Mouse (Mus musculus): Measurements from ENCODE around the gene Exoc3l. TPM values are rescaled to one million over a fixed set of nuclear protein-coding genes. Genes with fewer than 3 reads are reported as not detected.
A peak's percentile ranks its signal among the peaks of the same experiment; 100 is the strongest.

The Exoc3l gene
- polyA plus RNA-seq, 1 experiment from 2014 or later, result 10.8 TPM

DNA sequence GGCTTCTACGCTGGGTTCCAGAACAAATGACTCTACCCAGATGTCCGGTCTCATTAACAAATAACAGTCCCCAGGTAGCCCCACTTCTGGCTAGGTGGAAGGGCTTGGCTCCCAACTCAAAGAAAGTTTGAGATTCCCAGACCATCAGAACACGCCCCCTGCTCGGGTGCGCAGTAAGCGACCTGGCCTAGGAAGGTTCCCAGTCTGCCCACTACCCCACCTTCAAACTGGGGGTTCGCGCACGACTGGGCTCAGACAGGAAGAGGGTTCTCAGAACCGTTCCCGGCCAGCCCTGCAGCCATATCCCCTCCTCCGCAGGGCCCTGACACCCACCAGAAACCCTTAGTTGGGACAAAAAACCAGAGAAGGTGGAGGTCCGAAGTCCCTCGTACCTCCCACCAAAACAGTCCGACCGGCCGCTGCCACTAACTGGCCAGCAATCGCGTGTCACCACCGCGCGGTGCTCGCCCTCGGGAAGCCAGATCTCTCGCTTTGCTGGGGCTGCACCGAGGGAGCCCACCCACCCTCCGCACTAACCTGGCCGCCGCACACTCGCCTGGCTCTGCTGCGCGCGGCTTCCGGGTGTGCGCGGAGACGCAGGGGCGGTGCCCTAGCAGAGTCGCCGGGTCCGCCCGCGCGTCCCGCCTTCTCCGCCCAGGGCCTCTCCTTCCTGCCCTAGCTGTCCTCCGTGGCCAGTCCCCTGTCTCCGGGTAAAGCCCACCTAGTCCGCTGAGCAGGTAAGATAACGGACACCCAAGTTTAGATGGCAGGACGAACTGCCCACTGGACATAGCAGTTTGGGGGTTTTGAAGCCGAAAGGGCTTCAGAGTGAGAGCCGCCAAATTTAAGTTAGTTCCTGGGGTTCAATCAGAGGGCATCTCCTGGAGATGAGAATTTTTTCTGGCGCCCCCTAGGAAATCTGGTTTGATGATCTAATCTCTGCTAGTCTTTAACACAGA lies 31.6 kb downstream of the Exoc3l start, which contains the start of the genes Tradd and Fbxl8:
Gene Tradd (minus strand): TSS at position 586 of the 959 bp plus-strand sequence.
Gene Fbxl8 (plus strand): TSS at position 625 of the 959 bp plus-strand sequence.
- Histone ChIP-seq H3K4me1 (ENCODE audit: control insufficient read depth, insufficient read depth, low read length) (peaks cover 13% of the 10 kb centered on the region), H3K27ac (ENCODE audit: low read depth, low read length) (no peak within 1 kb of the TSS), H3K9me3 (replicated peaks; ENCODE audit: control insufficient read depth, low read length) (peaks cover 5% of the 10 kb centered on the region; the same call in 1 of the 2 replicates), H3K9ac (ENCODE audit: low read depth, low read length) (peak within 1 kb of the TSS; percentile 76), H3K27me3 (ENCODE audit: control insufficient read depth, insufficient read depth, low read length) (peaks cover 57% of the 10 kb centered on the region), H3K4me3 (ENCODE audit: low read depth, low read length) (peak within 1 kb of the TSS; percentile 81), H3K36me3 (ENCODE audit: control insufficient read depth, insufficient read depth, low read length) (no peaks in the 10 kb centered on the region), H3K4me2 (peak within 1 kb of the TSS; percentile 97)
- ATAC-seq (replicated peaks; ENCODE audit: insufficient number of reproducible peaks, low FRiP score, low TSS enrichment), result peak; percentile 73
- WGBS (ENCODE audit: insufficient replicate concordance), result 1% methylated on average over 54 of the region's 54 CpGs

DNA sequence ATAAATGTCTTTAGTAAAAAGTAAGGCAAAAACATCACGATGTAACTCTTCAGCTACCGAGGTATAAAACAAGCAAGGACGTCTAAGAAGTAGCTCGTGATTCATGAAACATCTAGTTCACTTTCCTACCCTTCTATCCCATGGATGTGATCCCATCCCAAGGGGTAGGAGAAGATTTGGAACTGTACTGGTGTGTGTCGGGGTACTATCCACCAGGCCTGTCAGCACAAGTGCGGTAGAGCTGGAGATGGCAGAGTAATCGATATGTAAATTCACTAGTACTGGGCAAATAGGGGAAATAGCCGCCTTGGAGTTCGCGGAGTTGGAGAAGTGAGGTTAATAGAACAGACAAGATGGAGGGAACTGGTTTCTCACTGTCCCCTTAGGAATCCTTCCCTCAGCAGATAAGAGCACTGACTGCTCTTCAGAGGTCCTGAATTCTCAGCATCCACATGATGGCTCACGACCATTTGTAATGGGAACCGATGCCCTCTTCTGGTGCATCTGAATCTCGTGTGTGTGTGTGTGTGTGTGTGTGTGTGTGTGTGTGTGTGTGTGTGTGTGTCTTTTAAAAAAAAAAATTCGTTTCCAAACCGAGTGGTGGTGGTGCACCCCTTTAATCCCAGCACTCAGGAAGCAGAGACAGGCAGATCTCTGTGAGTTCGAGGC lies 32.5 kb downstream of the Exoc3l start:
- Histone ChIP-seq H3K27ac (ENCODE audit: low read depth, low read length) (no peak overlapping the region), H3K9me3 (replicated peaks; ENCODE audit: control insufficient read depth, low read length) (peaks cover 5% of the 10 kb centered on the region; the same call in 1 of the 2 replicates), H3K27me3 (ENCODE audit: control insufficient read depth, insufficient read depth, low read length) (peaks cover 57% of the 10 kb centered on the region), H3K36me3 (ENCODE audit: control insufficient read depth, insufficient read depth, low read length) (no peaks in the 10 kb centered on the region), H3K4me1 (ENCODE audit: control insufficient read depth, insufficient read depth, low read length) (peaks cover 14% of the 10 kb centered on the region), H3K4me2 (peak overlapping the region; percentile 97; the same call in 1 of the 2 replicates), H3K9ac (ENCODE audit: low read depth, low read length) (no peak overlapping the region; the same call in 1 of the 2 replicates), H3K4me3 (ENCODE audit: low read depth, low read length) (peak overlapping the region; percentile 81)
- ATAC-seq (replicated peaks; ENCODE audit: insufficient number of reproducible peaks, low FRiP score, low TSS enrichment), result no peak
- 38% methylated on average over 16 of the region's 16 CpGs for WGBS (ENCODE audit: insufficient replicate concordance)

DNA sequence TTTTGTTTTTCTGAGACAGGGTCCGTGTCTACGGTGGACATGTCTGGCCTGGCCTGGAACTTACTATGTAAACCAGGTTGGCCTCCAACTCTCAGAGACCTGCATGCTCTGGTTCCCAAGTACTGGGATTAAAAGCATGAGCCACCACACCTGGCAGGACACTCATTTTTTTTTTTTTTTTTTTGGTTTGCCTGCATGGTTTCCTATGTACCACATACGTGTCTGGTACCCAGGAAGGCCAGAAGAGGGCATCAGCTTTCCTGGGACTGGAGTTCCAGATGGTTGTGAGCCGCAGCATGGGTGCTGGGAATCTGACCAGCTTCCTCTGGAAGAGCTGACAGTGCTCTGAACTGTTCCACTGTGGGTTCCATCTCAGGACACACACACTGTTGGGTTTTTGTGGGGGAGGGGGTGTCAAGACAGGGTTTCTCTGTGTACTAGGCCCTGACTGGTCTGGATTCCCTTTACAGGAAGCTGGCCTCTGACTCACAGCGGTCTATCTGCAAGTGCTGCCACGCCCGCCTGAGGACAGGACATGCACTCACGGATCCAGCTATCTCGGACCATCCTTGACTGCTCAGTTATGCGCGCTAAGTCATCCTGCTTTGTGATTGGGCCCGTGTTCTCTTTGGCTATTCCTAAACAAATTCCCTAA lies 34.4 kb downstream of the Exoc3l start:
- H3K9me3 ChIP-seq (replicated peaks; ENCODE audit: control insufficient read depth, low read length), result peaks cover 5% of the 10 kb centered on the region; the same call in 1 of the 2 replicates
- no peak overlapping the region for H3K9ac ChIP-seq (ENCODE audit: low read depth, low read length)
- H3K36me3 ChIP-seq (ENCODE audit: control insufficient read depth, insufficient read depth, low read length), result no peaks in the 10 kb centered on the region
- peaks cover 46% of the 10 kb centered on the region for H3K27me3 ChIP-seq (ENCODE audit: control insufficient read depth, insufficient read depth, low read length)
- H3K4me1 ChIP-seq (ENCODE audit: control insufficient read depth, insufficient read depth, low read length), result peaks cover 9% of the 10 kb centered on the region; the same call in 1 of the 2 replicates
- H3K27ac ChIP-seq (ENCODE audit: low read depth, low read length), result no peak overlapping the region
- no peak overlapping the region for H3K4me3 ChIP-seq (ENCODE audit: low read depth, low read length)
- H3K4me2 ChIP-seq, result no peak overlapping the region
- no peak for ATAC-seq (replicated peaks; ENCODE audit: insufficient number of reproducible peaks, low FRiP score, low TSS enrichment)
- 75% methylated on average over 12 of the region's 12 CpGs for WGBS (ENCODE audit: insufficient replicate concordance)

- no peak overlapping the region for H3K4me3 ChIP-seq (ENCODE audit: low read depth, low read length)
- H3K27ac ChIP-seq (ENCODE audit: low read depth, low read length), result no peak overlapping the region
- H3K4me1 ChIP-seq (ENCODE audit: control insufficient read depth, insufficient read depth, low read length), result peaks cover 10% of the 10 kb centered on the region
- H3K36me3 ChIP-seq (ENCODE audit: control insufficient read depth, insufficient read depth, low read length), result no peaks in the 10 kb centered on the region
- H3K4me2 ChIP-seq, result no peak overlapping the region
- no peak overlapping the region for H3K9ac ChIP-seq (ENCODE audit: low read depth, low read length)
- H3K27me3 ChIP-seq (ENCODE audit: control insufficient read depth, insufficient read depth, low read length), result peaks cover 47% of the 10 kb centered on the region
- ATAC-seq (replicated peaks; ENCODE audit: insufficient number of reproducible peaks, low FRiP score, low TSS enrichment), result no peak
- H3K9me3 ChIP-seq (replicated peaks; ENCODE audit: control insufficient read depth, low read length), result no peaks in the 10 kb centered on the region
- 67% methylated on average over 7 of the region's 7 CpGs for WGBS (ENCODE audit: insufficient replicate concordance)
Measured at GRCm38 (mm10) chr8:105260371-105261099, 35.4 kb downstream of the Exoc3l start.

GRCm38 (mm10) chr8:105259721-105260320 lies 36.1 kb downstream of the Exoc3l start:
- Histone ChIP-seq H3K4me3 (ENCODE audit: low read depth, low read length) (peak overlapping the region; percentile 44), H3K9ac (ENCODE audit: low read depth, low read length) (no peak overlapping the region; the same call in 1 of the 2 replicates), H3K4me1 (ENCODE audit: control insufficient read depth, insufficient read depth, low read length) (peaks cover 15% of the 10 kb centered on the region), H3K9me3 (replicated peaks; ENCODE audit: control insufficient read depth, low read length) (no peaks in the 10 kb centered on the region), H3K36me3 (ENCODE audit: control insufficient read depth, insufficient read depth, low read length) (no peaks in the 10 kb centered on the region), H3K4me2 (peak overlapping the region; percentile 88), H3K27ac (ENCODE audit: low read depth, low read length) (no peak overlapping the region), H3K27me3 (ENCODE audit: control insufficient read depth, insufficient read depth, low read length) (peaks cover 48% of the 10 kb centered on the region)
- WGBS (ENCODE audit: insufficient replicate concordance), result 4% methylated on average over 30 of the region's 30 CpGs
- ATAC-seq (replicated peaks; ENCODE audit: insufficient number of reproducible peaks, low FRiP score, low TSS enrichment), result peak; percentile 29; the same call in 1 of the 2 replicates

DNA sequence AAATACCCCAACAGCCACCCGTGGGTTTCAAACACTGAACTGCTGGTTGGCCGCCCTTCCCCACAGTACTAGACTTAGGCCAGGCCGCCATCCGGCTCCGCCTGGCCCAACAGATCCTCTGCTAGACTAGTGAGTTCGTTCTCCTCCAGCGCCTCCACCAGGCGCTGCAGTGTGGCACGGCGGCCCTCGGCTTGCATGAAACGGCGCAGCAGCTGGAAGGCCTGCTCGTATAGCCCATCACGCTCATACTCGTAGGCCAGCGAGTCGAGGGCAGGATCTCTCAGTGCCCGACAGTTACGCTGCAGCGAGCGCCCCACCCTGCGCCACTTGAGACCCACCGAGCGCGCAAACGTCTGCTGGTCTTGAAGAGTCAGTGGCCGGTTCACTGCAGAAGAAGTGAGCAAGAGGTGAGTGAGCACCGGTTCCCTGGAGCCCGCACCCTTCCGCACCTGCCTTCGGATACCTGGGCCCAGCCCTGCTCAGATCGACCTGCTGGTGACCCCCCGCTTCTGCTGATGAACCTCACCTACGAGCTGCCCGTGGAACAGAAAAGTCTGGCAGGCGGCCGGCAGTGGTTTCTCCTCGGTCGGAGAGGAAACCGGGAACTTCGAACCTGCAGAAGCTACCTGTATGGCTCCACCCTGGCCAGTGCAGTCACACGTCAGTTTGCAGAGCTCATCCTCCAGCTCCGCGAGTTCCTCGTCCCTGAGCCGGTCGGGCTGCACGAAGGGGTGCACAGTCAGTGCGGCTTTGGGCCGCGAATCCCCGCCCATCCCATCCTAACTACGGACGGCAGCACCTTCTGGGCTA lies 36.8 kb downstream of the Exoc3l start:
- ATAC-seq (replicated peaks; ENCODE audit: insufficient number of reproducible peaks, low FRiP score, low TSS enrichment), result no peak
- Histone ChIP-seq H3K4me1 (ENCODE audit: control insufficient read depth, insufficient read depth, low read length) (peaks cover 16% of the 10 kb centered on the region), H3K36me3 (ENCODE audit: control insufficient read depth, insufficient read depth, low read length) (no peaks in the 10 kb centered on the region), H3K9me3 (replicated peaks; ENCODE audit: control insufficient read depth, low read length) (no peaks in the 10 kb centered on the region), H3K4me3 (ENCODE audit: low read depth, low read length) (peak overlapping the region; percentile 44), H3K4me2 (peak overlapping the region; percentile 88), H3K27ac (ENCODE audit: low read depth, low read length) (no peak overlapping the region), H3K27me3 (ENCODE audit: control insufficient read depth, insufficient read depth, low read length) (peaks cover 48% of the 10 kb centered on the region), H3K9ac (ENCODE audit: low read depth, low read length) (0 out of 2 replicates have a peak overlapping the region, but pooled peaks have one; percentile 10)
- WGBS (ENCODE audit: insufficient replicate concordance), result 2% methylated on average over 54 of the region's 55 CpGs
